Mouse (Mus musculus): ENCODE measurements around the gene Ddx49. TPM values are rescaled to one million over a fixed set of nuclear protein-coding genes. Genes with fewer than 3 reads are reported as not detected.
A peak's percentile ranks its signal among the peaks of the same experiment; 100 is the strongest.

Gene Ddx49
- total RNA-seq (2015; ENCODE audit: low replicate concordance), result 2.5 and 9.2 TPM in 2 replicates
- 12.5 and 30.4 TPM in 2 replicates for total RNA-seq (2017; ENCODE audit: low replicate concordance)

DNA sequence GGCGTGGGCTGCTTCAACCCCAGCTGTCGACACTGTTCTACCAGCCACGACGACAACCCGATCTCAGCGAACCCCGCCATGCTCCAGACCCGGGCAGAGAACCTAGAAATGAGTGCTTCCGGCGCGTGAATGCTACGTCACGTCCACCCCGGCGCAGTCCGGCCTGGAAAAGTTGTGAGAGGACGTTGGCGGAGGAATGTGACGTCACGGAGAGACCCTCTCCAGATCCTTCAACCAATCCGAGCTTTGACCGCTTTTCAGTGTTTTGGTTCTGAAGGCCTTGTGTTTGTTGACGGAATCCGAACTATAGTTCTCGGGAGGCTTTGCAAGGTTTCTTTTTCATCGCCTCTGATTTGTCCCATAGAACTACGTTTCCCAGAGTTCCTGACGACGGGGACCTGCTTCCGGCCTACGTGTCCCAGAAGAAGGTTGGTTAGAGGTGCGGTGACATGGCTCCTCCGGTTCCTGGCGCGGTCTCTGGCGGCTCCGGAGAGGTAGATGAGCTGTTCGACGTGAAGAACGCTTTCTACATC lies at the start of gene Ddx49, which contains the start of gene Cope:
Gene Ddx49 (minus strand): TSS at position 132 of the 533 bp plus-strand sequence.
Gene Cope (plus strand): TSS at position 161 of the 533 bp plus-strand sequence.
- peak; percentile 93 for ATAC-seq (replicated peaks; ENCODE audit: low FRiP score, poor library complexity, severe bottlenecking)

DNA sequence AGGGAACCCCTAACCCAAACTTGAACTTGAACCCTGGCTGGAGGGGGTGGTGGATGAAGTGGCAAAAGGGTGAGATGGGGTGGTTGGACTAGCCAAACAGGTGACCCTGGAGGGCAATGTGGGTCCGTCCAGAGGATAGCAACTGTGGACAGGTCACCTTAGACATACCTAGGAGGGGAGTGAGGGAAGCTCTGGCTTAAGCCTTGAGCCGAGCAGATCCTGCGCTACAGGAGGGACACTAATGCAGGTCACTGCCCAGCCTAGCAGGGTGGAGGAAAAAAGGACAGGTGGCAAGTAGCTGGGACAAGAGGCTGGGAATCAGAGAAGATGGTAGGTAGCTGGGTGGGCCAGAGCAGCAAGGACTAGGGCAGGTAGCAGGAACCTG lies 49.7 kb upstream of the Ddx49 start:
- ATAC-seq (replicated peaks; ENCODE audit: low FRiP score, poor library complexity, severe bottlenecking), result no peak

DNA sequence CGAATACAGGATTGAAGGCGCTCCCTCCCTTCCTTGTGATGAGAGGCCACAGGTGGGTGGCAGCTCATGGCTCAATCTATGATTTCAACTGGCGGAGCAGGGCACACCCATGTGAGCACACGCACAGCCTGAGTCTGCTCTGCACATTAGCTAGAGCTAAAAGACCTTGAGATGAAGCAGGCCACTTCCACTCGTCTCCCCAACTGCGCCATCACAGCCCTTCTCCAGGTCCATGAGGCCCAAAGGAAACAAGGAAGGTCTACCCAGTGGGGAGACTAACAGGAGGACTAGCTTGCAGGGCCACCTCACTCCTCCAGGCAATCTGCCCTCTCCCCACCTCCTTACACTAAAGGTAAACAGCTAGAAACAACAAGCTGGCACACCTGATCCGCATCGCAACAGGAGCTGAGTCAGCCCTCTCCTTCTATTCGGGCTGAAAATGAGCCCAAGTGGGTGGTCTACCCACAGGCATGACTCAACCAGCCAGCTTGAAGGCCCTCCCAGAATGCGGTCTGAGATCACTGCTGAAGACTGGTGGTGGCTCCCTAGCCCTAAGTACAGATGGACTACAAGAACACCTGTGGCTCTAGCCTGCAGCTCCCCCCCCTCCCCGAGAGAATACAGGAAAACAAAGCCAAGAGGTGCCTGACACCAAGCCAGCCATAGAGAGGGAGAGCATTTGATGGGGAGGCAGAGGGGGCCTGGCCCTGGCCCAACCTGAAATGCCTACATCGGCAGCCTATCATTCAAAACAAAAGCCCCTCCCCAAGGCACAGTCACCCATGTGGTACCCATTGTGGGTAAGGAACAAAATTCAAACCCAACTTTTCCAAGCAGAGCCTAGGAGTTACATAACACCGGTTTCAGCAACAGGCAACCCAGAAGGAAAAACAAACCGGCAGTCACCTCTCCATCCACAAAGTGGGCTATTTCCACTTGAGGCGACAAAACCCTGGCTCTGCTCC lies 49.0 kb upstream of the Ddx49 start:
- no peak; the same call in 1 of the 2 replicates for ATAC-seq (replicated peaks; ENCODE audit: low FRiP score, poor library complexity, severe bottlenecking)

DNA sequence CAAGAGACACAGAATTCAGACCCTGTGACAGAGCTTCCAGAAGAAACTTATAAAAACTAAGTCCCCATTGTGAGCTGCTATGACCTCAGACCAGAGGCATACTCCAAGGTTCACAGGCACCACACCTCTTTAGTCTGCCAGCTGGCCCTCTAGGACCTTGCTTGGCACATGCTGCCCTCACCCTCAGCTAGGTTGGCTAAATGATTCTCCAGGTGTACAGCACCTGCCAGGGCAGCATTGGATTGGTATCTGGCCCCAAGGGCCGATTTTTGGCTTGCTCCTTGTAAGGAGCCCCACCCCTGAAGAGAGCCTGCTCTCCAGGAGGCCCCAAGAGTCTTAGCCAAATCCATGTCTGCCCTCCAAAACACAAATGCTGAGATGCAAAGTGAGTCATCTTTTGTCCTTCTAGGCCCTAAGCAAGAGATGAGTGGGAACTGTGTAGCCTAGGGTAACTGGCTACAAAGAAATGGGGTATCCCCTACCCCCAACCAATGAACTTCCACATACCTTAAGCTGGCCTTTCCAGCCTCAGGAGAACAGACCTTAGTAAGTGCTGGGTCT lies 45.7 kb upstream of the Ddx49 start:
- ATAC-seq (replicated peaks; ENCODE audit: low FRiP score, poor library complexity, severe bottlenecking), result no peak

DNA sequence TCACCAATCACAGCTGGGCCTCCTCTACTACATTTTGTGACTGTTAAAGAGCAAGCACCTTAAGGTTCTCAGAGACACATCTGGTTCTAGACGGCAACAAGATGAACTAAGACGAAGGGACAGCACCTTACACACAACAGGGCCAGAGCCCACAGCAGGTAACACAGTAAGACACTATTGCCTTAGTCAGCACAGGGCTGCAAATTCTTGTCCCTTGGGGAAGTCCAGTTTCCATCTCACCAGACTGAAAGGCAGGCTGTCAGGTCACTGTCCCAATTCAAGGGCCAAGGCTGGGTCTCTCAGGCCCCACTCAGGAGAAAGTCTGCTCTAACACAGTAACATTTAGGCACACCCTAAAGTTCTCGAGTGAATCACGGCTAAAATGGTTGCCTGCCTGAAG lies 45.2 kb upstream of the Ddx49 start:
- ATAC-seq (replicated peaks; ENCODE audit: low FRiP score, poor library complexity, severe bottlenecking), result no peak

DNA sequence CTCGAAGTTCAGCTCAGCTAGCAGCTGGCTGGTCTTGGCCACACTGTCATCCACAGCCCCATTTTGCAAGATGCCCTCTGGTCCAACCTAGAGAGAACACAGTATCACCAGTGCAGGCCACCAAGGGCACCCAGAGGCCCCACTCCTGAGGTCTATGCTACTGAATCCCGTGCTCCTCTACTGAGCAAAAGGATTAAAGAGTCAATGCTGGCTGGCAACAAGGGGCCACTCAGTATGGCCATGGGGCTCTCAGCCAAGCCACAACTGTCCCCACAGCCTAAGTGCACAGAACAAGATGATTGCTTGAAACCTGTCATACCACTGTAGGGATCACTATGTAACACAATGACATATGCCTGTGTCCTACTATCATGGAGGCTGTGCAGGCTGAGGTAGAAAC lies 42.0 kb upstream of the Ddx49 start:
- ATAC-seq (replicated peaks; ENCODE audit: low FRiP score, poor library complexity, severe bottlenecking), result no peak

DNA sequence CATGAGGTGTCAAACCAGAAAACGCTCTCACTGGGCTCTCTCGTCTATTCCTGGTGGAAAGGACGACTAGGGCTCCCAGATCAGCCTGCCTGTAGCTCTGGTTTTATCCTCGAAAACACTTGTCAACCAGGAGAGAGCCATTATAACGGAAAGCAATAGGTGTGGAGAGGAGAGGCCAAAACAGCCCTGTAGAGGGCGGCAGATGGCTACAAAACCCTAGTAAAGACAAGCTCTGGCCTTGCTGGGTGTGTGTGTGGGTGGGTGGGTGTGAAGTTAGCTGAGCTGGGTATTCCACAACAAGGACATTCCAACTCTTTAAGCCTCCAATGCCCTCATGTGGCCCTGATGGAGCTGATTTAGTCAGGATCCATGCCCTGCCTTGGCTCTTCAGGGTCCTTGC lies 41.4 kb upstream of the Ddx49 start:
- peak; percentile 44 for ATAC-seq (replicated peaks; ENCODE audit: low FRiP score, poor library complexity, severe bottlenecking)

DNA sequence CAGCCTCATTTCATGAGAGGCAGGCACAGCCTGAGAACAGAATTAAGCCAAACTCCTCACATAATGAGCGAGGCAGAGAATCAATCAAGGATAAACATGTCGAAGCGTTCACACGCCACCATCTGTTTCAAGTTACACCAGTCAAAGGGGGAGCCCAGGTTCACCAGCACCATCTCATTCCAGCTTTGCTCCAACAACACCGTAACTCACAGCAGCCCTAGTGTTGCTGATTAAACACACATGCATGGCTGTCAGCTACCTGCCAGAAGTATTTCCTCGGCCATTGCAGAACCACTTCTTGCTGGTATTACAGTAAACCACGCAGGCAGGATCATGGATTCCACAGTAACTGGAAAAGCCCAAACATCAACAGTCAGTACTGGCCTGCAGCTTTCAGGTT lies 40.8 kb upstream of the Ddx49 start:
- no peak for ATAC-seq (replicated peaks; ENCODE audit: low FRiP score, poor library complexity, severe bottlenecking)

DNA sequence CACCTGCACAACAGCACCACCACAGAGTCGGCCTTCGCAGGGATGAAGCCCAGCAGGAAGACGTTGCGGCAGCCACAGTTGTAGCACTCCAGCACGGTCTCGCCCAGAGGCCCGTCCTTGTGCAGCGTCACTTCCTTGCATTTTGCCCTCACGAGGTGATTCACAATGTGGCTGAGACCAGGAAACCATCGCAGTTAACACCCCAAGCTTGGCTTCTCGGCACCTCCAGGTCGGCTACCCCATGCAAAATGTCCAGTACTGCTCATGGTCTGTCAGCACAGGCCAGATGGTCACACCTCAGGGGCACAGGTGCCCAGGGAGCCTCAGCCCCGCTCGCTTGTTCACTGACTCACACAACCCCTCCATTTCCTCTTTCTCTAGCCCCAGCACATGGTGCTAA lies 39.7 kb upstream of the Ddx49 start:
- no peak for ATAC-seq (replicated peaks; ENCODE audit: low FRiP score, poor library complexity, severe bottlenecking)

DNA sequence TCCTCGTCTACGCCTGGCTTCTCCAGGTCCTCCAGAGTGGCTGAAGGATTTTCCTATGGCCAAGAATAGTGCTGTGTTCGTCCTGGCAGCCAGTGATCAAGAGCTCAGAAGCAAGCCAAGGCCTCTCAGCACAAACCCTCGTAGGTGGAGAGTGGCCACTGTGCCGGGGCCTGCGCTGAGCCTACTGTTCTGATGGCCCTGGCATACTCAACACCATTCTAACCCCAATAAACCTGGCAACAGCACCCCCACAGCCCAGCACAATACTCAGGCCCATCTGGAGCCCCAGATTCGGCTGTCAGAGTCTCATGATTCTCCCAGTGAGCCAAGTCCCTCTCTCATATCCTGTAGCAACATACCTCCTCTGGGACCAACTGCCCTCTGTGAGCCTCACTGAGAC lies 38.4 kb upstream of the Ddx49 start:
- no peak for ATAC-seq (replicated peaks; ENCODE audit: low FRiP score, poor library complexity, severe bottlenecking)

DNA sequence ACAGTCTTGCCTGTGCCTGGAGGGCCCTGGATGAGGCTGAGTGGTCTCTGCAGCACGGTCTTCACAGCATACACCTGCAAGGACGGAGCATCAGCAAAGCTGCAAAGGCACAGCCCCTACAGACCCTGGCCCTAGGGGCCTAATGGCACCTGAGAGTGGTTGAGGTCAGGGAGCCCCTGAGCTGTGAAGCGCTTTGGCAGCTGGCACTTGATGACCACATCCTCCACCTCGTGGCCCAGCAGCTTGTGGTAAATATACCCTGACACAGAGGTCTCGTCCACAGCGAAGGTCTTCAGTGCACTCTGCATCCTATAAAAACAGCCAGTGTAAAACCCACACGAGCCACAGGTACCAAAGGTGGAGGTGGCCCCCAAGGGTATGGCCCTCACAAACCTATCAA lies 36.6 kb upstream of the Ddx49 start:
- no peak for ATAC-seq (replicated peaks; ENCODE audit: low FRiP score, poor library complexity, severe bottlenecking)

DNA sequence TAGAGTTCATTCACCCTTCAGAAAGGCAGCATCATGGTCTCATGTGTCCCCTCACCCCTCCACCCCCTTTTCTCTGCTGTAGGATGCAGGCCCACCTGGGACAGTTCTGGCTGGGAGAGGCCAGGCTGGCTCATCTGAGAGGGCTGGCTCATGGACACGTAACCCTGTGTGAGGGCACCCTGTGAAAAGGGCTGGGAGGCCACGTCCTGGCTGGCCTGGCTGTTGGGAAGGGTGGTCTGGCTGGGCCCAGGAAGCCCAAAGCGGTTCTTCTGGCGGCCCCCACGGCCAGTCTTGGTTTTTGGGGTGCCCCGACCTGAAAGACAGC lies 30.6 kb upstream of the Ddx49 start:
- no peak for ATAC-seq (replicated peaks; ENCODE audit: low FRiP score, poor library complexity, severe bottlenecking)

DNA sequence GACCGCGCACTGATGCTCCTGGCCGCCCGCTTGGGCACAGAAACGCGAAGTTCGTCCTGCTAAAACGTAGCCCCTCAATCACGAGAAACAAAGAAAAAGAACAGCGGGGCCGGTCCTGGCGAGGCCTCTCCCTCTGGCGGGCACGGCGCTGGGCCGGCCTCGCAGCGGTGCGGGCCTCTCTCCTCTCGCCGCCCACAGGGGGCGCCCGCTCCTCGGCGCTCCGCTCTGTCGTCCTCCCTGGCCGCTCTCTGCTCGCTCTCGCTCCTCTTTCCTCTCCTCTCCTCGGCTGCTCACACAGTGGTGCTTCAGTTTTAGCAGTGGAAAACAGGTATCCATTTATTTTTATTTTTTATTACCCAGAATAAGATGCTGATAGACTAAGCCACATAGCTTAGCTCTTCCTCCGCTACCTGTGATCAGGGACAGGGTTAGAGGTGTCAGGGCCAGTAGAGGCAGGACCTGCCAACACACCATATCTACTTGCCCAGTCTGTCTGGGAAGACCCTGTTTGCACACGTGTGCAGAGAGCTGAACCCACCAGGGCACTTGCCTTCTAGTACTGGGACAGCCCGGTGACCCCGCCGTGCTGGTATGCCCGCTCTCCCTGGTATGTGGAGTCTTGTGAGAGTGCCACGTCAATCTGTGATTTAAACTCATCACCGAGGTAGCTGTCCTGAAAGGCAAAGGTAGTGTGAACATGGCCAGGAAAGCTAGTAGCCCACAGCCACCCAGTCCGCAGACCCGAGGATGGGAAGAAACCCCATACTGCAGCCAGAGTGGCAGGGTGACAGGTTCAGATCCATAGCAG lies 30.0 kb upstream of the Ddx49 start:
- no peak for ATAC-seq (replicated peaks; ENCODE audit: low FRiP score, poor library complexity, severe bottlenecking)

DNA sequence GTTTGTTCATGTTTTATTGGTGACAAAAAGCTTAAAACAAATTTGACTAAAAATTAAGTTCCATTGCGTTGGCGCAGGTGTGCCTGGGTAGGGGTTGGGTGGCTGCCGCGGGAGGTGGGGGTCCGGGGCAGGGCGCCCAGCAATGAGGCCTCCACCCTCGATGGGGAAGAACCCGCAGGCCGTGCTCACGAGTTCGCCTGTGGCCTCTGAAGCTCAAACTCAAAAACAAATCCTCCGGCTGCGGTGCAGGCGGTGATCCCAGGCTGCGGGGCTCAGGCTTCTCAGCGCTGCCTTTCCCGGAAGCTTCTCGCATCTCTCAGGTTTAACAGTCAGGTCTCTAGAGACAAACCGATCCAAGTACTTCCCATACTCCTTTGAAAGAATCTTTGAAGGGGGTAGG lies 29.2 kb upstream of the Ddx49 start:
- no peak for ATAC-seq (replicated peaks; ENCODE audit: low FRiP score, poor library complexity, severe bottlenecking)

DNA sequence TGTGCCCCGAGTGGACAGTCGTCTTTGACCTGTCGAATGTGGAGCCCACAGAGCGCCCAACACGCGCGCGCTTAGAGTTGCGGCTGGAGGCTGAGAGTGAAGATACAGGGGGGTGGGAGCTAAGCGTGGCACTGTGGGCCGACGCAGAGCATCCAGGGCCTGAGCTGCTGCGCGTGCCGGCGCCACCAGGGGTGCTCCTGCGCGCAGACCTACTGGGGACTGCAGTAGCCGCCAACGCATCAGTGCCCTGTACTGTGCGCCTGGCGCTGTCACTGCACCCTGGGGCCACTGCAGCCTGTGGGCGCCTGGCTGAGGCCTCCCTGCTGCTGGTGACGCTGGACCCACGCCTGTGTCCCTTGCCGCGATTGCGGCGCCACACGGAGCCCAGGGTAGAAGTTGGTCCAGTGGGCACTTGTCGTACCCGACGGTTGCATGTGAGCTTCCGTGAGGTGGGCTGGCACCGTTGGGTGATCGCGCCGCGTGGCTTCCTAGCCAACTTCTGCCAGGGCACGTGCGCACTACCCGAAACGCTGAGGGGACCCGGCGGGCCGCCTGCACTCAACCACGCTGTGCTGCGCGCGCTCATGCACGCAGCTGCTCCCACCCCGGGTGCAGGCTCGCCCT lies 28.6 kb upstream of the Ddx49 start:
- ATAC-seq (replicated peaks; ENCODE audit: low FRiP score, poor library complexity, severe bottlenecking), result 0 out of 2 replicates have a peak, but pooled peaks have one; percentile 30

DNA sequence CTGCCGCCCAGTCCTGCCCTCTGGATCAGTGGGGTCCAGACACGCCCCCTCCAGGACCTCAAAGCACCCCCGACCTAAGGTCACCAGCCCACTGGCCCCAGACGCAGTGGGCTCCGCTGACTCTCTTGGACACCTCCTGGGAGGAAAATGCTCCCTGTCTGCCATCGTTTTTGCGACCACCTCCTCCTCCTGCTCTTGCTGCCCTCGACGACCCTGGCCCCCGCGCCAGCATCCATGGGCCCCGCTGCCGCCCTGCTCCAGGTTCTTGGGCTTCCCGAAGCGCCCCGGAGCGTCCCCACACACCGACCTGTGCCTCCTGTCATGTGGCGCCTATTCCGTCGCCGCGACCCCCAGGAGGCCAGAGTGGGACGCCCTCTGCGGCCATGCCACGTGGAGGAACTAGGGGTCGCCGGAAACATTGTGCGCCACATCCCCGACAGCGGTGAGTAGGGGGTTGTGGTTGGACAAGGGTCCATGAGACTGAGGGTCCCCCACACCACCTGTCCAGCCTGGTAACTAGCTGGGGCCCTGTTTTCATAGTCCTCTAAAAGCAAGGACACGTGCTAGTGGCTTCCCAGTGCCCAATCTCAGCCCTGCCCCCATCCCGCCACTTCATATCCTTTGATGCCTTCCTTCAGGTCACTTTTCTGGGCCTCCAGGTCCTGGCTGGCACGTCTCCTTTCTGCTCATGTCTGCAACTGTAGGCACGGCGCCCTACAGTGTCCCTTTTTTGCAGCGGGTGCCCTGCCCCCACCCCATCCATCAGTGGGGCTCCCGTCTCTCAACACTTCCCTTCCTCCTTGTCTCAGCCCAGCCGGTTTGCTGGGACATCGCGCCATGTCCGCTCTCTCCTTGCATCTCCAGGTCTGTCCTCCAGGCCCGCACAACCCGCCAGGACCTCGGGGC lies 27.8 kb upstream of the Ddx49 start:
- ATAC-seq (replicated peaks; ENCODE audit: low FRiP score, poor library complexity, severe bottlenecking), result no peak

DNA sequence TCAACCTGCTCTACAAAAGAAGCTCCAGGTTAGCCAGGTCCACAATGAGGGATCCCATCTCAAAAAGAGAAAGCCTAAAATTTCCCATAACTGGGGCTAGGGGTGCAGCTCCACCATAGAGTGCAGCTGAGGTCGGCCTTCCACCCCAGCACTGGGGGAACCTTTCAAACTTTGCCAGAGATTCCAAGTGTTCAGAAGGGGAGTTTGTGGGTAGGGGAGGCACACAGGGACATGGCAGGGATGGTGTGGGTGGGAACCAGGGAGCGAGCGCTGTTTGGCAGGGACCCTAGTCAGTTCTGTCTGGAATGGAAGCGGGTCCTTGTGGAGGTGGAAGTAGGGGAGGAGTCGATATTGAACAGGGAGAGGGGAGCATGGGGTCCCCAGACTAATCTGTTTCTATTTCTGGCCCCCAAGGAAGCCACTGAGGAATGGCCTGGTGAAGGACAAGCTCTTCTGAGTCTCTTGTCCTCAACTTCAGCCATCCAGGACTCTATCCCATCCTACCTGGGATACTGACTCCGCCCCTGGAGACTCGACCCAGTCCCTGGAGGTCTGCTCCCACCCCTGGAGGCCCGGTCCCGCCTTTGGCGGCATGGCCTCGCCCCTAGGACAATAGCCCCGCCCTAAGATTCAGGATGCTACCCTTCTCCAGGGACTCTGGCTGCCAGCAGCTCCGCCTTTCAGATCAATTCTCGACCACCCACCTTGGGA lies 27.0 kb upstream of the Ddx49 start, which contains the start of gene Gdf1:
Gene Gdf1 (plus strand): TSS at position 694 of the 711 bp plus-strand sequence.
- ATAC-seq (replicated peaks; ENCODE audit: low FRiP score, poor library complexity, severe bottlenecking), result no peak

DNA sequence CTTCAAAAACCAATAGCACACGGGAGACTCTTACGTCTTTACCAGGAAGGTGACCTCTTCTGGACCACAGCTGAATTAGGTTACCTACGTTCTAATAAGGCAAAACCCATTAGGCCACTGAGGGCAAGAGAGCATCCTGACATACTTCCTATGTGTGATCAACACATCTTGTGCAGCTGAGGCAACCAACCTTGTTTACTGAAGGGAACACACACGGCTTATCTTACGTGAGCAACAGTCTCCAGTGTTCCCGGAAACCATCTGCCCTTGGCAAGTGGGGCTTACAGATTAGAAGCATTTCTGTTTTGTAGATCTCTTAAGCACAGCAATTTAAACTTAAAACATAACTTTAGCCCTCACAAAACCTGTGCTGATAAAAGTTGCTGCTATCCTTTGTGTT lies 25.2 kb upstream of the Ddx49 start:
- ATAC-seq (replicated peaks; ENCODE audit: low FRiP score, poor library complexity, severe bottlenecking), result peak; percentile 77

Data from erythroid progenitor cell, adult 5-6 weeks (primary cell).